Mouse (Mus musculus): ENCODE results near the gene Elovl3.

- TF ChIP-seq POLR2A (IDR thresholded peaks at IDR 0.05; ENCODE audit: insufficient read depth, low read depth, low read length) (no peak), CTCF (IDR thresholded peaks at IDR 0.05) (no peak)
Observed at GRCm38 (mm10) chr19:46165950-46166349, 34.3 kb downstream of the Elovl3 start.
